Mouse (Mus musculus): ENCODE measurements around the gene Capns1.
"Not testable (repeated sequence)": the region's sequence is repeated elsewhere in the genome, so short reads cannot be mapped to it uniquely, and the experiment has no call there.

The Capns1 gene

DNA sequence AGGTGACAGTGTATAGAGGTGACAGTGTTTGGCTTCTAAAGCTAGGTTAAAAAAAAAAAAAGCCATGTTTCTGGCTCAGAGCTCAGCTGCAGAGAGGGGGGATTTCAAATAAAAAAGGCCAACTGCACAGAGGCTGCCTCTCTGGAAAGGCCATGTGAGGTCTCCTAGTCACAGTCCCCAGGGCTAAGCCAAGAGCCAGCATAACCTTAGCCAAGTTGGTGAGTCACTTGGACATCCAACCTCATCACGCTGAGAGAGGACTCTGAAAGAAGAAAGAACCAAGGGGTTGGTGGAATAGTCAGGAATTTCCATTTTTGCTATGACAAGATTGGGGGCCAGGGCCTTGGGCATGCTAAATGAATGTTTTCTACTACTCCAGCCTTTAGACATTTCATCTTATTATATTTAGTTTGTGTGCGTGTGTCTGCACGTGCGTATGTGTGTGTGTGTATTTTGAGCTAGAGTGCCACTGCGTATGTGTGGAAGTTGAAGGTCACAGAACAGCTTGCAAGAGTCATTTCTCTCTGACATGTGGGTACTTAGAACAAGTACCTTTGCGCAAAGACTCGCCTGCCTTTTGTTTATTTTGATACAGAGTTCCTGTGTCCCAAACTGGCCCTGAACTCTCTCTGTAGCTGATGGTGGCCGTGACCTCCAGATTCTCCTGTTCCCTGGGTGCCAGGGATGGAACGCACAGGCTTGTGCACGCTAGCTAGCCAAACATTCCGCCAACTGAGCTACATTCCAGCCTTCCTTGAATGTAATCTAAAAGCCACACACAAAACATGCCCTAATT lies 4.5 kb upstream of the Capns1 start:
- DNase-seq (ENCODE audit: low spot score in 2 of 2): no peak

GRCm38 (mm10) chr7:30200661-30201060 lies 2.0 kb upstream of the Capns1 start:
- DNase-seq (ENCODE audit: low spot score in 2 of 2): not testable (repeated sequence)

GRCm38 (mm10) chr7:30200200-30200599 lies 1.6 kb upstream of the Capns1 start:
- DNase-seq (ENCODE audit: low spot score in 2 of 2): no peak

- DNase-seq (ENCODE audit: low spot score in 2 of 2): no peak
These were observed 1.0 kb upstream of the Capns1 start for GRCm38 (mm10) chr7:30199498-30200139.

GRCm38 (mm10) chr7:30197592-30198129 lies 950 bp downstream of the Capns1 start:
- DNase-seq (ENCODE audit: low spot score in 2 of 2): no peak

DNA sequence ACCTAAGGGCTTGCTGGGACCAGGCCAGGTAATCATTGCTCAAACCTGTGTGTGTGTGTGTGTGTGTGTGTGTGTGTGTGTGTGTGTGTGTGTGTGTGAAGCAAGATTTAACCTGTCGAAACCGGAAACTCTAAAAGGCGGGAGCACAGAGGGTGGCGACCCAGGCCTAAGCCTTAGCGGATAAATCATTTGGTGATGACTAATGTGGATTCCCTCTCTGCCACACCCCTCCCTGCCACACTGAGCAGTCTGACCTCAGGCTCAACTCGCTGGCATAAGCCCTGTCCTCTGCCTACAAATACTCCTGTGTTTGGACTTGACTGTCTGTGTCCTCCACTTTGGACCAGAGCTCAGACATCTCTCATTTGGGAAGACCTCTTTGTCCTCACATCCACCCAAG lies 2.4 kb downstream of the Capns1 start:
- DNase-seq (ENCODE audit: low spot score in 2 of 2): no peak

- DNase-seq (ENCODE audit: low spot score in 2 of 2): no peak
These were observed 3.1 kb downstream of the Capns1 start for GRCm38 (mm10) chr7:30195461-30195860.

GRCm38 (mm10) chr7:30194884-30195283 lies 3.7 kb downstream of the Capns1 start:
- peak; percentile 81 to 84 for DNase-seq (ENCODE audit: low spot score in 2 of 2)

GRCm38 (mm10) chr7:30194101-30194831 lies 4.3 kb downstream of the Capns1 start:
- no peak for DNase-seq (ENCODE audit: low spot score in 2 of 2)

DNA sequence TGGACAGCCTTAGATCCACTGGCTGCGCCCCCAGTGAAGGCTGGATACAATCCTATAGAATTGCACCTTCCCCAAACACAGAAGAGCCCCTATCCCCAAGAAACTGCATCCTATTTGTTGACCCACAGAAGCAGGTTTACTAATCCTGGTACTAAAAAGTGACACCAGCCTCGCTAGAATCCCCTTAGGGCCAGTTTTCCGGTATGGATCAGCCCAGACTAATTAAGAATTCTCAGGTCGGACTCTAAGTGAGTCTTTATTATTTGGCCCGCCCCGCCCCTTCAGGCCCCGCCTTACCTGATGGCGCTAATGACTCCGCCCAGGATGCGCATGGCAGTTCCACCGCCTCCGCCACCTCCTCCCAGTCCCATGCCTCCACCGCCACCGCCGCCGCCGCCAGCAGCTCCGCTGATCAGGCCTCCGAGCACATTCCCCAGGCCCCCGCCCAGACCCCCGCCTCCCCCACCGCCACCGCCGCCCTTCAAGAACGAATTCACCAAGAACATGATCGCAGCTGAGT lies 5.0 kb downstream of the Capns1 start:
- DNase-seq (ENCODE audit: low spot score in 2 of 2): no peak

DNA sequence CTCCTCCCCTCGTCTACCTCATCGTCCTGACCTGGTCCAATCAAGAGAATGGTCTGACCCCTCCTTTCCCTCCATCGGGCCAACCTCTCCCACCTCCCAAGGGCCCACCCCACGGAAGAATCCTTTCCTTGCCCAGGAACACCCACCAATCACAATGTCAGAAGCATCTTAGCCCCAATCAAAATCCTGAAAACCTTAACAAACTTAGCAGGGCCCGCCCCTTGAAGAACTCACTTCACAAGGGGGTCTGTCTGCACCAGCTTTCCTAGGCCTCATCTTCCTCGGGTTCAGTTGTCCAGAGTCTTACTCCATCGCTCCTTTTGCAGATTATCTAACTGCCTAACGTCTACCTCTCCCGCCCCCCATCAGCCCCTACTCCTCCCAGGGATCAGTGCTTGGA lies 5.6 kb downstream of the Capns1 start:
- no peak for DNase-seq (ENCODE audit: low spot score in 2 of 2)

- no peak for DNase-seq (ENCODE audit: low spot score in 2 of 2)
These were observed 6.5 kb downstream of the Capns1 start for GRCm38 (mm10) chr7:30192088-30192487.

DNA sequence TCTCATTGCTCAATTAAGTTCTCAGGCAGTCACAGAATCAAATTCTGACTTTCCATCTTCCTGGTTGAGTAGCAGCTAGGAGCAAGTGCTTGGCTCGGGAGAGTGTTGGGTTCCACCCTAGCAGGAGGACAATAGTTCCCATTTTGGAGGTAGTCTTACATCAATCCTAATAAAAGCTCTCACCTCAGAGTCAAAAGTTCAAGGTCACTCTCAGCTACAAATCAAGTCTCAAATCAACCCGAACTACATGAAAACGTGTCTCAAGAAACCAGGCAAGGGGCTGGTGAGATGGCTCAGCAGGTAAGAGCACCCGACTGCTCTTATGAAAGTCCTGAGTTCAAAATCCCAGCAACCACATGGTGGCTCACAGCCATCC lies 9.5 kb downstream of the Capns1 start:
- DNase-seq (ENCODE audit: low spot score in 2 of 2): no peak

DNA sequence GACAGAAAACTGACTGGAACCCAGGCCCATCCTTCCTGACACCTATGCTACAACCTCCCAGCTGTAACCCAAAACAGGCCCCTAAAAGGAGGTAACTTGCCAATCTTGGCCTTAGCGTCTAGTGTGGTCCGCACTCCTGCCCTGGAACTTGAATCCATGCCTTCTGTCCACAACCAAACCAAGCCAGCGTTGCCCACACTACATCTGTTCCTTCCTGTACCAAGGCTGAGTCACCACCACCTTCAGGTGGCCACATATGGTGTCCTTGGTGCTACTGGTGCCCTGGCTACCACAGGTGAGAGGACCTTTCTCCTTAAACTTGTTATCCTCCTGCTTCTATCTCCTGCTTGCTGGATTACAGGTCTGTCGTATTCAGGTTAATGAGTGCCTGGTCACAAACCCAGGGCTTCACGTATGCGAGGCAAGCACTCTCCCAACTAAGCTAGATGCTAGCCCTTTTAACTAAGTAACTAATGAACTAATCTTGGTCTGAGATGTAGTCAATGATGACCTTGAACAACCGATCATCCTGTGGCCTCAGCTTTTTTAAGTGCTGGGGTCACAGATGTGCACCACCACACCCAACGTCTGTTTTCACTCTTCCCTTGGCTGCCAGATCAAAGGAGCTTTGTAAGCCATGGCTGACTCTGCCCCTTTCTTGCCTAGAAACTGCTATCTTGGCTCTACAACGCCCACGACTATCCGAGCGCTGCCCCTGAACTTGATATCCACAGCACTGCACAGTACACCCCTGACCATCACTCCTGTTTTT lies 10.1 kb downstream of the Capns1 start:
- DNase-seq (ENCODE audit: low spot score in 2 of 2): no peak

GRCm38 (mm10) chr7:30184641-30185348 lies 13.8 kb downstream of the Capns1 start:
- DNase-seq (ENCODE audit: low spot score in 2 of 2): no peak

- peak; percentile 63 to 64 for DNase-seq (ENCODE audit: low spot score in 2 of 2)
These were observed 14.7 kb downstream of the Capns1 start, which contains the start of gene Cox7a1 for GRCm38 (mm10) chr7:30183879-30184289. Cox7a1 (plus strand) TSS chr7:30184144.

GRCm38 (mm10) chr7:30183189-30183588 lies 15.4 kb downstream of the Capns1 start:
- not testable (repeated sequence) for DNase-seq (ENCODE audit: low spot score in 2 of 2)

DNA sequence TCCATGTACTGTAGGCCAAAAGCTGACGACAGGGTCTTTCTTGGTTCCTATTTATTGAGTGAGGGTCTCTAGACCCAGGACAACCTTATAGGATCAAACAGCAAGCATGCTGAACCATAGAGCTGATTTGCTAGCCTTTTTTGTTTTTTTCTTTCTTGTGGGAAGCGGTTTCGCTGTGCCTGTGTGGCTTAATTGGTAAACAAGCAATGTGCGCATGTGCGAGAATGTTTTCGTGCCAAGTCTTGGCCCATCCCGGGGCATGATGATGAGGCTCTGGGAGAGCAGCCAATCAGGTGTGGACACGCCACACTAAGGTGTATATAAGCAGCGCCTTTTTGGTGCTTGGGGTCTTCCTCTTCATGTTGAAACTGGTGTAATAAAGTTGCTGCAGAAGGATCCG lies 16.7 kb downstream of the Capns1 start:
- not testable (repeated sequence) for DNase-seq (ENCODE audit: low spot score in 2 of 2)

DNA sequence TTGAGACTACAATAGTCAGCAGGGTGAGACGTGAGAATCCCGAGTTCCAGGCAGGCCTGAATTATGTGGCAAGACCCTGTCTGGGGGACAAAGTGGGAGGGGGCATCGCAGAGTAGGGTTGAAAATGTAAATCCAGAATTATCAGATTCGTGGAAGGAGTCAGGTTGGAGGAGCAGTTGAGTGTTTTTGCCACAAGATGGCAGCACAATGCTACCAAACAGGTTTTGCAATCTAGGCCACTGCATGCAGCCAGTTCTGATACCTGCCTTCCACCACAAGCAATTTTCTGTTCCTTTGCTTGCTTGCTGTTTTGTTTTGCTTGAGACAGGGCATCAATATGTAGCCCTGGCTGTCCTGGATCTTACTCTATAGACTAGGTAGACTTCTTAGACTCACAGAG lies 17.3 kb downstream of the Capns1 start:
- DNase-seq (ENCODE audit: low spot score in 2 of 2): peak in 1 of 2 experiments; percentile 67

- DNase-seq (ENCODE audit: low spot score in 2 of 2): no peak
These were observed 20.4 kb downstream of the Capns1 start for GRCm38 (mm10) chr7:30178256-30178655.

- no peak for DNase-seq (ENCODE audit: low spot score in 2 of 2)
These were observed 22.1 kb downstream of the Capns1 start for GRCm38 (mm10) chr7:30176474-30176873.
